10 mouse cellular contexts compared by ENCODE assay signal in the genomic region with DNA sequence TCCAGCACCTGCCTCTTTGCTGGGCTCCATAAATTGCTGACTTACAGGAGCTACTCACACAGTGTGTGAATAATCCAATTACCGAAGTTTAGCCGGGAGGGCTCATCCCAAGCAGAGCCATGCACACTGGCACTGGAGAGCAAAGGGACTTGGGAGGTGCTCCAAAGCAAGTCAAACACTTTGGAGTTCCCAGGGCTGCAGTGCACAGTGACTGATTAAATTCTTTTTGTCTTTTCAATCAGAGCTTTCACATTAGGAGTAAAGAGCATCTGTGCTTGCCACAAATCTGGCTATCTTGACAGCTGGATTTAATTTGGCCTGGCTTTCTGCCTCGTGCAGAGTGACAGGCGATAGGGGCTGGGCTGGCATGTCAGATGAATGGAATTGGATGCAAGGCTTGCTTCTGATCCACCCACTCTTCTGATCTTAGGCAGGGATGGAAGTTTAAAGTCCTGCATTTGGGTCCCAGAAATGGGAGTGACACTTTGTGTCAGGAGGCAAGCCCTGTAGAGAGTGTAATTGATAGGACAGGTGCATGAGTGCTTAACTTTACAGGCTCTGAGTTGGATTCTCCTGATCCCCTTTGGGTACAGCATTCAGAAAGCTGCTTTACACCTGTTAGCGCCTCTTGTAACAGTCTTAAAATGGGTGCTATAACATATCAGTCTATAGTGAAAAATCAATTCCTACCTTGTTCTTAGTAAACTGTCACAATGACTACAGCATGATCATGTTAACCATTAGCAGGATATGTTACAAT.
DNase-seq lines count a peak whose midpoint lies in the region; ATAC-seq and TF ChIP-seq lines count a peak whose summit lies in the region.
"Had no signal": no experiment of that assay in that cellular context is flagged by ENCODE, and none has a peak within 500 bp of the region (broad histone marks: within the 10 kb centered on the region; RNA-seq: fewer than 3 reads in every experiment).

No protein-coding gene starts in this region.

- no peaks in the 10 kb centered on the region for H3K4me1 ChIP-seq in kidney, postnatal 0 days (replicated peaks; ENCODE audit: insufficient read depth, low read length)
- H3K4me1 ChIP-seq in forebrain, embryonic 14.5 days (ENCODE audit: control insufficient read depth, insufficient read depth, low read length), result peaks cover 3% of the 10 kb centered on the region; the same call in 1 of the 2 replicates

- no peak overlapping the region for H3K27ac ChIP-seq in kidney, postnatal 0 days
- H3K27ac ChIP-seq in forebrain, embryonic 14.5 days (ENCODE audit: low read depth, low read length), result no peak overlapping the region; the same call in 1 of the 2 replicates
- H3K27ac ChIP-seq: limb, embryonic 15.5 days had no signal

- no peaks in the 10 kb centered on the region for H3K36me3 ChIP-seq in kidney, postnatal 0 days (ENCODE audit: insufficient read depth, low read length)
- H3K36me3 ChIP-seq in forebrain, embryonic 14.5 days (ENCODE audit: control insufficient read depth, insufficient read depth, low read length), result no peaks in the 10 kb centered on the region
- H3K36me3 ChIP-seq: limb, embryonic 15.5 days had no signal

- WGBS in kidney, postnatal 0 days, result 36% methylated on average over 5 of the region's 5 CpGs
- 35% methylated on average over 5 of the region's 5 CpGs for WGBS in forebrain, embryonic 14.5 days

- H3K9ac ChIP-seq in kidney, postnatal 0 days (ENCODE audit: low read depth, low read length), result no peak overlapping the region
- no peak overlapping the region for H3K9ac ChIP-seq in forebrain, embryonic 14.5 days (ENCODE audit: low read length)
- H3K9ac ChIP-seq: limb, embryonic 15.5 days had no signal

- ATAC-seq in kidney, postnatal 0 days (replicated peaks; ENCODE audit: low FRiP score, low read depth), result no peak
- ATAC-seq in forebrain, embryonic 14.5 days, result peak; percentile 90
- no peak for ATAC-seq in inflammation-experienced regulatory T-cells, adult 6 months

- no peak overlapping the region for H3K4me2 ChIP-seq in kidney, postnatal 0 days (ENCODE audit: low read length)
- no peak overlapping the region for H3K4me2 ChIP-seq in forebrain, embryonic 14.5 days (ENCODE audit: low read length)
- H3K4me2 ChIP-seq: limb, embryonic 15.5 days had no signal

- H3K4me3 ChIP-seq in kidney, postnatal 0 days (replicated peaks; ENCODE audit: low read depth, low read length), result no peak overlapping the region
- H3K4me3 ChIP-seq in forebrain, embryonic 14.5 days (ENCODE audit: low read depth, low read length), result no peak overlapping the region
- H3K4me3 ChIP-seq: limb, embryonic 15.5 days had no signal

- H3K9me3 ChIP-seq in kidney, postnatal 0 days (replicated peaks; ENCODE audit: low read length), result no peaks in the 10 kb centered on the region
- H3K9me3 ChIP-seq in forebrain, embryonic 14.5 days (replicated peaks; ENCODE audit: control insufficient read depth, low read length), result no peaks in the 10 kb centered on the region
- H3K9me3 ChIP-seq: limb, embryonic 15.5 days had no signal

- no peak for TF ChIP-seq CTCF in kidney, postnatal 0 days (IDR thresholded peaks at IDR 0.05; ENCODE audit: low read depth)

- DNase-seq in kidney, postnatal 0 days (ENCODE audit: low spot score), result peak; percentile 30
- DNase-seq in kidney, adult 8-10 months, result no peak
- DNase-seq in forebrain, embryonic 14.5 days (ENCODE audit: low spot score), result peak; percentile 77
- peak; percentile 40 for DNase-seq in mesoderm, embryonic 11.5 days (ENCODE audit: low read depth, low spot score)
- peak; percentile 65 for DNase-seq in retina, postnatal 1 day
- DNase-seq in gastrocnemius, postnatal 10 days, result no peak
- DNase-seq in adrenal gland, postnatal 10 days, result no peak
- DNase-seq: right cerebral cortex, postnatal 25 days had no signal

- H3K27me3 ChIP-seq in kidney, postnatal 0 days (ENCODE audit: insufficient read depth, low read length), result no peaks in the 10 kb centered on the region
- no peaks in the 10 kb centered on the region for H3K27me3 ChIP-seq in forebrain, embryonic 14.5 days (replicated peaks; ENCODE audit: control insufficient read depth, insufficient read depth, low read length)
- H3K27me3 ChIP-seq: limb, embryonic 15.5 days had no signal

Comparison
In these comparisons a context has a peak if more than half of its experiments do, and no peak if none do; other contexts are left out.
1. DNase-seq: peak in kidney, postnatal 0 days (single experiment), forebrain, embryonic 14.5 days (single experiment), mesoderm, embryonic 11.5 days (single experiment) and retina, postnatal 1 day (single experiment); none in kidney, adult 8-10 months (0 of 2), gastrocnemius, postnatal 10 days (single experiment) and adrenal gland, postnatal 10 days (single experiment).